Mouse (Mus musculus): ENCODE measurements around the gene Plagl2. TPM values are rescaled to one million over a fixed set of nuclear protein-coding genes. Genes with fewer than 3 reads are reported as not detected.

Plagl2 gene
- polyA plus RNA-seq, 1 experiment from 2014 or later: 8.2 TPM

DNA sequence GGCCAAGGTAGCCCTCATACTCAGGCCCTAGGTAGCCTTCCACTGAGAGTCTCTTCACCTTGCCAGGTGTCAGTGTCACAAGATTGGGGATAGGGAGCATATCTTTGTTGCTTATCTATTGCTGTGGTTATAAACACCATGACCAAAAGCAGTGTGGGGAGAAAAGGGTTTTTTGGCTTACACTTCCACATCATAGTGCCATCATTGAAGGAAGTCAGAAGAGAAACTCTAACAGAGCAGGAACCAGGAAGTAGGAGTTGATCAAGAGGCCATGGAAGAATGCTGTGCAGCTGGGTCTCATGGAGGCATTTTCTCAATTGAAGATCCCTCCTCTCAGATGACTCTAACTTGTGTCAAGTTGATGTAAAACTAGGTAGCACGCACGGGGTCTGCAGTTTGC is 33.1 kb downstream of the Plagl2 start:
- ATAC-seq (replicated peaks; ENCODE audit: low FRiP score, low read depth) (no peak), DNase-seq (ENCODE audit: low spot score) (no peak)
- Histone ChIP-seq H3K27ac (no peak overlapping the region), H3K27me3 (ENCODE audit: insufficient read depth, low read length) (no peaks in the 10 kb centered on the region), H3K36me3 (ENCODE audit: insufficient read depth, low read length) (peaks cover 37% of the 10 kb centered on the region), H3K9ac (ENCODE audit: low read depth, low read length) (no peak overlapping the region), H3K4me2 (ENCODE audit: low read length) (no peak overlapping the region), H3K9me3 (replicated peaks; ENCODE audit: low read length) (no peaks in the 10 kb centered on the region), H3K4me1 (replicated peaks; ENCODE audit: insufficient read depth, low read length) (no peaks in the 10 kb centered on the region), H3K4me3 (replicated peaks; ENCODE audit: low read depth, low read length) (no peak overlapping the region)
- no peak for TF ChIP-seq CTCF (IDR thresholded peaks at IDR 0.05; ENCODE audit: low read depth)
- 100% methylated on average over 2 of the region's 2 CpGs for WGBS

DNA sequence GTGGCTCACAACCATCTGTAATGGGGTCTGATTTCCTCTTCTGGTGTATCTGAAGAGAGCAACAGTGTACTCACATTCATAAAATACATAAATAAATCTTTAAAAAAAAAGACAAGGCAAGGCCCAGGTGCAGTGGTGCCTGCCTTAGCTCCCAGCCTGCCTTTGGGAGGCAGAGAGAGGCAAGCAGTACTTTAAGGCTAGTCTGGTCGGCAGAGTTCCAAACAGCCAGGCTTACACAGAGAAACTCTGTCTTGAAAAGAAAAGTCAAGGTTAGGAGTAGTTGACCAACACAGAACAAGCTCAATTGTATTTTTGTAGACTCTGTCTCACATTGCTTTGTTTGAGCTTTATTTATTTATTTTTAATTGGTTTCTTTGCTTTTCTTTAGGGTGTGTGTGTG is 38.5 kb downstream of the Plagl2 start:
- WGBS: 91% methylated on average over 1 of the region's 1 CpGs
- Histone ChIP-seq H3K27me3 (ENCODE audit: insufficient read depth, low read length) (no peaks in the 10 kb centered on the region), H3K27ac (no peak overlapping the region), H3K4me2 (ENCODE audit: low read length) (no peak overlapping the region), H3K4me1 (replicated peaks; ENCODE audit: insufficient read depth, low read length) (no peaks in the 10 kb centered on the region), H3K36me3 (ENCODE audit: insufficient read depth, low read length) (peaks cover 33% of the 10 kb centered on the region), H3K9me3 (replicated peaks; ENCODE audit: low read length) (no peaks in the 10 kb centered on the region), H3K9ac (ENCODE audit: low read depth, low read length) (no peak overlapping the region), H3K4me3 (replicated peaks; ENCODE audit: low read depth, low read length) (no peak overlapping the region)
- DNase-seq (ENCODE audit: low spot score) (no peak), ATAC-seq (replicated peaks; ENCODE audit: low FRiP score, low read depth) (no peak)
- TF ChIP-seq CTCF (IDR thresholded peaks at IDR 0.05; ENCODE audit: low read depth): no peak

DNA sequence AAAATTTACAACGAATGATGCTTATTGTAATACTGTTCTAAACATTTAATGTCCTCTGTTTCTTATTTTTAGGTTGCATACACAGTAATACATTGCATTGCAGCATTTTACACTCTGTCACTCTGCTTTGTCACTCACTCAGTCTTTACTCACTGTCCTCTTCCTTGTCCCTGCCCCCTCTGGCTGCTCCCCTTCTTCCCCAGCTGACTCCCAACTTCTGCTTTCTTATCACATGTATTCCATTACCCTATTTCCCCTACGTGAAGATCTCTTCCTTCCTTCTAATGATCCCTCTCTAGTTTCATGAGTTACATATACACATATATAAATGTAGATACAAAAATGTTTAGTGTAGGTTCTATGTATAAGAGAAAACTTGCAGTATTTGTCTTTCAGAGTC is 42.1 kb downstream of the Plagl2 start:
- Histone ChIP-seq H3K4me1 (replicated peaks; ENCODE audit: insufficient read depth, low read length) (no peaks in the 10 kb centered on the region), H3K36me3 (ENCODE audit: insufficient read depth, low read length) (peaks cover 30% of the 10 kb centered on the region), H3K9me3 (replicated peaks; ENCODE audit: low read length) (no peaks in the 10 kb centered on the region), H3K4me3 (replicated peaks; ENCODE audit: low read depth, low read length) (no peak overlapping the region), H3K27me3 (ENCODE audit: insufficient read depth, low read length) (no peaks in the 10 kb centered on the region), H3K27ac (no peak overlapping the region), H3K4me2 (ENCODE audit: low read length) (no peak overlapping the region), H3K9ac (ENCODE audit: low read depth, low read length) (no peak overlapping the region)
- WGBS: 93% methylated on average over 2 of the region's 2 CpGs
- DNase-seq (ENCODE audit: low spot score): no peak
- no peak for ATAC-seq (replicated peaks; ENCODE audit: low FRiP score, low read depth)
- TF ChIP-seq CTCF (IDR thresholded peaks at IDR 0.05; ENCODE audit: low read depth): no peak

DNA sequence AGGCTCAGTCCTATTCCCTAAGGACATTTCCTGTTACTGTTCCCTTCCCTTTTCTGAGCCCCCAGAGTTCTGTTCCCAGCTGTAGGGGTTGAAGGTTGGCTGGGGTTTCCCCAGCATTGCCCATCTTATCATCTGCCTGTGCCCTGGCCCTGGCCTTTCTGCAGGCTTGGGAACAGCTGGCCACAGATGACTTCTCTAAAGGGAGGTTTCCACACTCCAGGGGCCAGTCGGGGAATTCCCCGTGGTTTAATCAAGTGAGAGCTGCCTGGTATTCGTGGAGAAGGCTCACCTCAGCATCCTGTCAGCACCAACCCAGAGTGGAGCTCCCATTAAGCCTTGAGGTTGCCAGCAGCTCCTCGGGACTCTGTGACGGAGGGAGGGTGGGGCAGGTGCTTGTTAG is 42.7 kb downstream of the Plagl2 start:
- Histone ChIP-seq H3K9me3 (replicated peaks; ENCODE audit: low read length) (no peaks in the 10 kb centered on the region), H3K4me2 (ENCODE audit: low read length) (no peak overlapping the region), H3K27me3 (ENCODE audit: insufficient read depth, low read length) (no peaks in the 10 kb centered on the region), H3K27ac (no peak overlapping the region), H3K9ac (ENCODE audit: low read depth, low read length) (no peak overlapping the region), H3K4me1 (replicated peaks; ENCODE audit: insufficient read depth, low read length) (no peaks in the 10 kb centered on the region), H3K36me3 (ENCODE audit: insufficient read depth, low read length) (peaks cover 30% of the 10 kb centered on the region), H3K4me3 (replicated peaks; ENCODE audit: low read depth, low read length) (no peak overlapping the region)
- DNase-seq (ENCODE audit: low spot score) (no peak), ATAC-seq (replicated peaks; ENCODE audit: low FRiP score, low read depth) (no peak)
- WGBS: 74% methylated on average over 5 of the region's 5 CpGs
- TF ChIP-seq CTCF (IDR thresholded peaks at IDR 0.05; ENCODE audit: low read depth): no peak

DNA sequence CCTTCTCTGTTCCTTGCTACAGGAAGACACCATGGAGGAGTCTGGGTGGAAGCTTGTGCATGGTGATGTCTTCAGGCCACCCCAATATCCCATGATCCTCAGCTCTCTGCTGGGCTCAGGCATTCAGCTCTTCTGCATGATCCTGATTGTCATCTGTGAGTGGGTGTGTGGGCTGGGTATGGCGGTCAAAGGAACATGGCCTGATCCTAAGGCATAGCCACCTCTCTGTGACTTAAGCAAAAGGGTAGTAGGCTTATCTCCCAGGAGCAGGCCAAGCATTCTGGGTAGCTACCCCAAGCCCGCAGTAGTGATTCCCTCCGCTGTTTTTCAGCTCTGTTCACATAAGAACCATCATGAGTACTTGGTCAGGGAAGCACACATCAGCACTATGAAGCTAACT is 47.0 kb downstream of the Plagl2 start:
- no peaks in the 10 kb centered on the region for H3K4me1 ChIP-seq (replicated peaks; ENCODE audit: insufficient read depth, low read length)
- DNase-seq (ENCODE audit: low spot score) (no peak), ATAC-seq (replicated peaks; ENCODE audit: low FRiP score, low read depth) (no peak)
- H3K36me3 ChIP-seq (ENCODE audit: insufficient read depth, low read length): peaks cover 46% of the 10 kb centered on the region
- no peaks in the 10 kb centered on the region for H3K9me3 ChIP-seq (replicated peaks; ENCODE audit: low read length)
- H3K4me3 ChIP-seq (replicated peaks; ENCODE audit: low read depth, low read length): no peak overlapping the region
- no peak overlapping the region for H3K27ac ChIP-seq
- H3K9ac ChIP-seq (ENCODE audit: low read depth, low read length): no peak overlapping the region
- TF ChIP-seq CTCF (IDR thresholded peaks at IDR 0.05; ENCODE audit: low read depth): no peak
- WGBS: 93% methylated on average over 3 of the region's 3 CpGs
- no peak overlapping the region for H3K4me2 ChIP-seq (ENCODE audit: low read length)
- no peaks in the 10 kb centered on the region for H3K27me3 ChIP-seq (ENCODE audit: insufficient read depth, low read length)

DNA sequence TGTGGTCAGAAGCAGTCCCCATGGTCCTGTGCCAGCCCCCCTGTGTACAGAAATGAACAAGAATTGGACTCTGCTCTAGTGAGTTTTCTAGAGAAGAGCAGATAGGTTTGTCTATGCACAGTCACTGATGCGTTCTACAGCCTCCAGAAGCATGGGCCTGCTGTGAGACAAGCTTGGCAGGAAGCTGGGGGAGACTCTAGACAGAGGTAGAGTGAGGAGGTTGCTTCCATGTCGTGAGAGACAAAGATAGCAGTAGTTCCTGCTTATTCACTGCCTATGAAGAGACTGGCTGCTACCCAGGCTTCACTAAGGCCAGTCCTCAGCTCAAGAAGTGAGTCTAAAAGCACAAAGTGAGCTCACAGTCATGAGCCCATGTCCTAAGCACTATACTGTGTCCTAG is 50.0 kb downstream of the Plagl2 start:
- ATAC-seq (replicated peaks; ENCODE audit: low FRiP score, low read depth): no peak
- no peak overlapping the region for H3K4me2 ChIP-seq (ENCODE audit: low read length)
- 81% methylated on average over 2 of the region's 2 CpGs for WGBS

DNA sequence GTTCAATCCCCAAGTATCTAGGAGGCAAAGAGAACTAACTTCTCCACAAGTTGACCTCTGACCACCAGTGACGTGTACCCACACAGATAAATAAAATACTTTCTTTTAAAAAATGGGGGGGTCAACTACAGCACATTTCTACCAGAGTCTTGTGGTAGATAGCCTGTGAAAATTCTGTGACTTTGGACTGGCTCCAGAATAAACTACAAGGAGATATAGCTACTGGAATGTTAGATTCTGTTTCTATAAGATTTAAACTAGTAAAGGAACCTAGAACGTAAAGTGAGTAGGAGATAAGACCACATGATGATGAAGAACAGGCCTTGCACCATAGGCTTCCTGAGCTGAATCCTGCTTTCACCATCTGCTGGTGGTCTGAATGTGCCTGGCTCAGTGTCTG is 53.4 kb downstream of the Plagl2 start:
- ATAC-seq (replicated peaks; ENCODE audit: low FRiP score, low read depth): no peak
- Histone ChIP-seq H3K9me3 (replicated peaks; ENCODE audit: low read length) (no peaks in the 10 kb centered on the region), H3K4me3 (replicated peaks; ENCODE audit: low read depth, low read length) (no peak overlapping the region), H3K36me3 (ENCODE audit: insufficient read depth, low read length) (peaks cover 77% of the 10 kb centered on the region), H3K27me3 (ENCODE audit: insufficient read depth, low read length) (no peaks in the 10 kb centered on the region), H3K27ac (no peak overlapping the region), H3K4me2 (ENCODE audit: low read length) (no peak overlapping the region), H3K4me1 (replicated peaks; ENCODE audit: insufficient read depth, low read length) (no peaks in the 10 kb centered on the region), H3K9ac (ENCODE audit: low read depth, low read length) (no peak overlapping the region)
- WGBS: 80% methylated on average over 2 of the region's 2 CpGs
- DNase-seq (ENCODE audit: low spot score): no peak
- TF ChIP-seq CTCF (IDR thresholded peaks at IDR 0.05; ENCODE audit: low read depth): no peak

More for the DNA sequence above, 50.0 kb downstream of the Plagl2 start:
- H3K9ac ChIP-seq (ENCODE audit: low read depth, low read length): no peak overlapping the region
- H3K4me1 ChIP-seq (replicated peaks; ENCODE audit: insufficient read depth, low read length): no peaks in the 10 kb centered on the region
- peaks cover 70% of the 10 kb centered on the region for H3K36me3 ChIP-seq (ENCODE audit: insufficient read depth, low read length)
- H3K9me3 ChIP-seq (replicated peaks; ENCODE audit: low read length): no peaks in the 10 kb centered on the region
- H3K27me3 ChIP-seq (ENCODE audit: insufficient read depth, low read length): no peaks in the 10 kb centered on the region
- no peak overlapping the region for H3K27ac ChIP-seq
- TF ChIP-seq CTCF (IDR thresholded peaks at IDR 0.05; ENCODE audit: low read depth): no peak
- no peak overlapping the region for H3K4me3 ChIP-seq (replicated peaks; ENCODE audit: low read depth, low read length)
- DNase-seq (ENCODE audit: low spot score): no peak
